Mouse (Mus musculus) kidney, postnatal 36 days (tissue): ENCODE data around the gene Rpl27a.

Source experiments
- DNase-seq, 2 experiments: peaks; one replicate each; pipeline ENCODE4 v3.0.0; 2021 to 2022; ENCODE audit warnings: mixed read lengths in 2 of 2

Rpl27a gene

GRCm38 (mm10) chr7:109566841-109567768, 48.2 kb downstream of the Rpl27a start:
- DNase-seq, result peak; percentile 34

GRCm38 (mm10) chr7:109568391-109568892, 49.5 kb downstream of the Rpl27a start:
- no peak for DNase-seq
